Mouse (Mus musculus) hindlimb bud, embryonic 11.5 days (tissue): ENCODE results near the gene Hist1h1e.

Source experiments
- DNase-seq: peaks from one replicate; pipeline ENCODE4 v3.0.0-alpha.2; 2012; ENCODE audit warnings: low read depth, low spot score; ENCODE audit errors: extremely low spot score

Hist1h1e gene

GRCm38 (mm10) chr13:23622175-23622671 is at the start of gene Hist1h1e:
Gene Hist1h1e (minus strand): TSS chr13:23622558.
- DNase-seq = peak; percentile 70

GRCm38 (mm10) chr13:23662536-23662935 is 40.2 kb upstream of the Hist1h1e start:
- no peak for DNase-seq

GRCm38 (mm10) chr13:23659636-23660366 is 37.4 kb upstream of the Hist1h1e start:
- no peak for DNase-seq

GRCm38 (mm10) chr13:23630653-23631052 is 8.3 kb upstream of the Hist1h1e start:
- DNase-seq = no peak

- peak; percentile 24 for DNase-seq
Observed at GRCm38 (mm10) chr13:23622861-23623450, 598 bp upstream of the Hist1h1e start.

GRCm38 (mm10) chr13:23621532-23622174 is 705 bp downstream of the Hist1h1e start:
- no peak for DNase-seq

GRCm38 (mm10) chr13:23620733-23621531 is 1.4 kb downstream of the Hist1h1e start, which contains the start of gene Hist1h2be:
Gene Hist1h2be (minus strand): TSS chr13:23621124.
- peak; percentile 97 for DNase-seq

- no peak for DNase-seq
Observed at GRCm38 (mm10) chr13:23620056-23620732, 2.2 kb downstream of the Hist1h1e start.

- no peak for DNase-seq
Observed at GRCm38 (mm10) chr13:23611638-23612037, 10.7 kb downstream of the Hist1h1e start.

GRCm38 (mm10) chr13:23610393-23610792 is 12.0 kb downstream of the Hist1h1e start:
- no peak for DNase-seq

- DNase-seq = no peak
Observed at GRCm38 (mm10) chr13:23609844-23610243, 12.5 kb downstream of the Hist1h1e start.

GRCm38 (mm10) chr13:23609209-23609608 is 13.1 kb downstream of the Hist1h1e start:
- DNase-seq = no peak

GRCm38 (mm10) chr13:23605052-23605451 is 17.3 kb downstream of the Hist1h1e start:
- DNase-seq = no peak

GRCm38 (mm10) chr13:23604452-23604851 is 17.9 kb downstream of the Hist1h1e start:
- DNase-seq = no peak

- DNase-seq = no peak
Observed at GRCm38 (mm10) chr13:23603182-23603699, 19.1 kb downstream of the Hist1h1e start.

GRCm38 (mm10) chr13:23597957-23598356 is 24.4 kb downstream of the Hist1h1e start:
- DNase-seq = peak; percentile 74

- no peak for DNase-seq
Observed at GRCm38 (mm10) chr13:23595622-23596372, 26.6 kb downstream of the Hist1h1e start.

GRCm38 (mm10) chr13:23595185-23595584 is 27.2 kb downstream of the Hist1h1e start:
- no peak for DNase-seq

GRCm38 (mm10) chr13:23593051-23593770 is 29.1 kb downstream of the Hist1h1e start:
- no peak for DNase-seq
